Mouse (Mus musculus): ENCODE results near the gene Olfr1195.

GRCm38 (mm10) chr2:88689087-88689486 lies at the start of gene Olfr1195:
- no peak for TF ChIP-seq POLR2A (IDR thresholded peaks at IDR 0.05; ENCODE audit: borderline replicate concordance, insufficient read depth, low read length)
- no peak for TF ChIP-seq CTCF (IDR thresholded peaks at IDR 0.05; ENCODE audit: borderline replicate concordance, insufficient read depth, low read depth, low read length)
